Mouse (Mus musculus) gastrocnemius, adult 2 months (tissue): ENCODE measurements around the gene Pcdh7. TPM values are rescaled to one million over a fixed set of nuclear protein-coding genes. Genes with fewer than 3 reads are reported as not detected.

Source experiments
- DNase-seq: peaks from one replicate; pipeline ENCODE4 v3.0.0; 2022
- H3K27ac ChIP-seq: fragments of 200-600 bp; 2 replicates; pipeline ENCODE4 v1.8.1; 2022; ENCODE audit warnings: mild to moderate bottlenecking
- H3K4me3 ChIP-seq: fragments of 200-600 bp; 2 replicates; pipeline ENCODE4 v1.8.1; 2022; ENCODE audit warnings: mild to moderate bottlenecking, moderate library complexity
- CTCF ChIP-seq: fragments of 200-600 bp; IDR thresholded peaks from 2 replicates; pipeline ENCODE4 v1.8.1; 2022; ENCODE audit warnings: antibody characterized with exemption, mild to moderate bottlenecking, moderate library complexity
- intact Hi-C: fragments of 180-260 bp; cut with DNase I; formaldehyde crosslinking; loops from one replicate; pipeline ENCODE4 v1.15.1; 2025
- total RNA-seq, 2 experiments: library from RNA; stranded (reverse); gene quantifications; 2 replicates each; pipeline ENCODE4 v1.2.3; 2021

Pcdh7 gene
- total RNA-seq, 2 experiments from 2014 or later: 2.3 to 2.9 TPM

GRCm38 (mm10) chr5:57828437-57828836, 110.7 kb downstream of the Pcdh7 start:
- intact Hi-C loops: no loop called here
- H3K27ac ChIP-seq: no peak overlapping the region
- TF ChIP-seq CTCF: no peak
- no peak overlapping the region for H3K4me3 ChIP-seq
- DNase-seq: no peak

DNA sequence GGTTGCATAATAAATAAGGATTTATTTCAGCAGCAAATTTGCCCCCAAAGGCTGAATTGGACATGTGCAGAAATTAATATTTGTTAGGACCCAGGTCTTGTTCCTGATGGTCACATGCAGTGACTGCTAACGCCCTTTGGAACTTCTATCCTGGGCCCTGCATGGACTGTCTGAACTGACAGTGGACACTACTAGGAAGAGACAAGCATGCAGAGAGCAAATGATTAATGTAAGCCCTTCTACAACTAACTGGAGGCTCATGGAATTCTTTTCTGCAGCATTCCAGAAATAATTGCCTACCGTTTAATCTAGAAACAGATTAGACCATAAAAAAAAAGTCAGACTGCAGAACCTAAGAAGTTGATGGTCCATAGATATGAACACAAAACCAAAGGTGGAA, 119.4 kb downstream of the Pcdh7 start:
- Histone ChIP-seq H3K4me3 (no peak overlapping the region), H3K27ac (no peak overlapping the region)
- intact Hi-C loops: no loop called here

GRCm38 (mm10) chr5:57841357-57842119, 123.8 kb downstream of the Pcdh7 start:
- no peak overlapping the region for H3K4me3 ChIP-seq
- TF ChIP-seq CTCF: no peak

More for the DNA sequence above, 119.4 kb downstream of the Pcdh7 start:
- no peak for TF ChIP-seq CTCF
- DNase-seq: no peak

DNA sequence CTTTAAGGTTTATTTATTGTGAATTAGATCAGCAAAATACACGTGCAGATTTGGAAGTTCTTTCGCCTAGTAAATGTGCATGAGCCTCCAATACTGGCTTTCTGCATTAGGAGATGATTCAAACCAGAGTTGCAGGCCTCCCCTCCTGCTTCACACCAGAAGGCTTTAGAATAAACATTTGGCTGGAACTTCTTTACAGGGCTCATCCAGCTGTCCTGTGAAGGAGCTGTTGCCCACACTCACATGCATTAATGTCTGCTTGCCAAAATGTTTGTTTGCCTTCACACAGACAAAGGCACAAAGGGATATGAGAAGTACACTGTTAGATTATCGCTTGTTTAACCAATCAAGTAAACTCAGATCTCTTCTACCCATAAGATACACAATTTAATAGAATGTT, 129.7 kb downstream of the Pcdh7 start:
- intact Hi-C loops: no loop called here
- no peak for DNase-seq
- no peak overlapping the region for H3K4me3 ChIP-seq

More at GRCm38 (mm10) chr5:57841357-57842119, 123.8 kb downstream of the Pcdh7 start:
- H3K27ac ChIP-seq: no peak overlapping the region
- intact Hi-C loops: no loop called here
- DNase-seq: no peak

DNA sequence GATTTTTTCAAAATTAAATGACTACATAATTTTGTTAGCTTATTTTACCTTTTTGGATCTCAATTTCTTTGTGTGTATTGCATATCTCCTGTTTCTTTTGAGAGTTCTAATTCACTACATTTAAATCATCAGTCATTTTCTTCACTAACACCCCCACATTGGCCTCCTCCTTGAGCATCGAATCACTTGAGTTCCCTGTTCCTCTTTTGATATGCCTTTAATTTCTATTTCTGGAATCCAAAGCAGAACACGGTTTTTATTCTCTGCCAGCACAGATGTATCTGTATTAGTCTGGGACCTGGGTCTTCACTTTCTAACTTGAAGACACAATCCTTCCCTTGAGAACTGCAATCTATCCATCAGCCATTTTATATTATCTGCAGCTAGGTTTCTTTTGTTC, 132.3 kb downstream of the Pcdh7 start:
- Histone ChIP-seq H3K27ac (no peak overlapping the region), H3K4me3 (no peak overlapping the region)
- no peak for TF ChIP-seq CTCF
- intact Hi-C loops: no loop called here
- DNase-seq: no peak

More for the DNA sequence above, 129.7 kb downstream of the Pcdh7 start:
- H3K27ac ChIP-seq: no peak overlapping the region
- no peak for TF ChIP-seq CTCF

DNA sequence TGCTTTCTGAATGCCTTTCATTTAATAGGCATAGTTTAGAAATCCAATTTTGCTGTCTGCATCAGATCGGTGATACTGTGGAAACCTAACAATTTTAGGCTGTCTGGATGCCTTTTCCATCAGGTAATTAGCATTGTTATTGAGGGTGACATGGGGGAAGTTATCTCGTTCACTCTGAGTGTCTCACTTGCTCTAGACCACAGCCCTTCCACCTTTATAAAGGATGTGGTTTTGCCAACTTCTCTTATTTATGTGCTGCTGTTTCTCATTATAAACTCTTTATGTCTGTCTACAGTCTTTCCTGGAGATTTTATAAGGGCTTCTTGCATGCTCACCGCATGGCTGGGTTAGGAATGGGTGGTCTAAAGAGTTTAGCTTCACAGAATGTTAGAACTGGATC, 139.5 kb downstream of the Pcdh7 start:
- H3K4me3 ChIP-seq: no peak overlapping the region
- intact Hi-C loops: no loop called here
- no peak for TF ChIP-seq CTCF
- no peak for DNase-seq
- H3K27ac ChIP-seq: no peak overlapping the region

DNA sequence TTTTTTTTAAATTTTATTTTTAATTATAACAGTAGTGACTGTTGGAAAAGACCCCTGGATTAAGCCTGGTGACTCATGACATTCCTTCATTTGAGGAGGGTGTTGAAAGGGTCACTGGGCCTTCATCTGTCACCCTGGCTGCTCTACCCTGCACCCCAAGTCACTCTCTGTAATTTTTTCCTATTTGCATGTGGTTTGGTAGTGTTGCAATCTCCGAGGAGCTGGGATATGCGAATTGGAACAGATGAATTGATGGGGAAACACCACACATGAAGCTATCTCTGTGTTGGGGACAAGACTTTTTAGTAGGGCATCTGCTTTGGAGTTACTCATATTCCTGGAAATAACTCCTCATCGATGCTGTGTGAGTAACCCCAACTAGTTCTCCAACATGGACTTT, 146.5 kb downstream of the Pcdh7 start:
- DNase-seq: no peak
- intact Hi-C loops: no loop called here
- Histone ChIP-seq H3K27ac (no peak overlapping the region), H3K4me3 (no peak overlapping the region)
- TF ChIP-seq CTCF: no peak

DNA sequence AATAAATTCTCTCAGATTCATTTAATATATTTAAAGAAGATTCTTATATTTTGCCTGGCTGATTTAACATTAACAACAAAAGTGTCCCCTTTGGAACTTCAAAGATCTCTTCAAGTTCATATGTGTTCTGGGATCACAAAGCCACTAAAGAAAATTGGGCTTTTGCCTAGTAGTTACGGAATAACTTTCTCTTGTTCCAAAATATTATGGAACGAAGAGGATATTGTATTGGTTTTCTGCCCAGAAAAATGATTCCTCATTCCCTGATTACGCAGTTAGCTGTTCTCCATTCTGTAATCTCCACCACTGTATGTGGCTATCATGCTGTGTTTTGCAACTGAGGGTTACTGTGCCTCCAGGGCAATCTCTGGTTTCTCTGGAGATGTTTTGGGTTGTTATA, 147.5 kb downstream of the Pcdh7 start:
- no peak for DNase-seq
- Histone ChIP-seq H3K27ac (no peak overlapping the region), H3K4me3 (no peak overlapping the region)
- intact Hi-C loops: no loop called here
- no peak for TF ChIP-seq CTCF

GRCm38 (mm10) chr5:57866097-57866496, 148.3 kb downstream of the Pcdh7 start:
- H3K4me3 ChIP-seq: no peak overlapping the region
- intact Hi-C loops: no loop called here
- DNase-seq: no peak
- H3K27ac ChIP-seq: no peak overlapping the region
- TF ChIP-seq CTCF: no peak

GRCm38 (mm10) chr5:57867906-57868305, 150.1 kb downstream of the Pcdh7 start:
- intact Hi-C loops: no loop called here
- no peak for TF ChIP-seq CTCF
- H3K4me3 ChIP-seq: no peak overlapping the region
- DNase-seq: no peak
- no peak overlapping the region for H3K27ac ChIP-seq

GRCm38 (mm10) chr5:57868702-57869101, 150.9 kb downstream of the Pcdh7 start:
- TF ChIP-seq CTCF: no peak; the same call in 1 of the 2 replicates
- no peak for DNase-seq
- intact Hi-C loops: no loop called here
- Histone ChIP-seq H3K4me3 (peak overlapping the region; percentile 43), H3K27ac (peak overlapping the region; percentile 48)

- TF ChIP-seq CTCF: no peak
- no peak for DNase-seq
- Histone ChIP-seq H3K4me3 (no peak overlapping the region), H3K27ac (no peak overlapping the region)
- intact Hi-C loops: no loop called here
Measured at GRCm38 (mm10) chr5:57870727-57871126, 153.0 kb downstream of the Pcdh7 start.

- no peak for DNase-seq
- no peak overlapping the region for H3K4me3 ChIP-seq
- TF ChIP-seq CTCF: no peak
- no peak overlapping the region for H3K27ac ChIP-seq
- intact Hi-C loops: no loop called here
Measured at GRCm38 (mm10) chr5:57884982-57885381, 167.2 kb downstream of the Pcdh7 start.

DNA sequence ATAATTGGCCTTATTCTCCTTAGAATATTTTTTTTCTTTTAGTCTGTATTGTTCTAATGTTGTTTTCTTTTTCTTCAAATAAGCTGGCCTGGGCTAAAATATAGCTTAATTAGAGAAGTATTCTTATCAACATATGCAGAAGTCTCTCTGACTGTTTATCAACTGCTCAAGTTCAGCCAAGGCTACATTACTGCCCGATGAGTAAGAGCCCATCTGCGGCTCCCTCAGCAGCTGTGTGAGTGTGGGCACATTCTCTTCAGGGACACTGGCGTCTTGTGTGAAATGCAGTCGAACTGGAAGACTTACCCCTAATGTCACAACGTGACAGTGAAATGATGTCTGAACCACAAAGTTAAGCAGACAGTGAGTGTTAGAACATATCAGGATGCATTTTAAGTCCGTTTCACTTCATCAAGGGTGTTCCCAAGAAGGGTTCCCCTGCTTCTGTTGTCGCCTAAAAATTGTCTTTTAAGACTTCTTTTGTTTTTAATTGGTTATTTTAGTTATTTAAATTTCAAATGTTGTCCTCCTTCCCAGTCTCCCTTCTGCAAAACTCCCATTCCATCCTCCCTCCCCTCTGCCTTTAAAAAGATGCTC, 181.3 kb downstream of the Pcdh7 start:
- H3K27ac ChIP-seq: no peak overlapping the region
- intact Hi-C loops: no loop called here
- no peak for TF ChIP-seq CTCF

More for the DNA sequence above, 181.3 kb downstream of the Pcdh7 start:
- peak; percentile 18 for DNase-seq
- H3K4me3 ChIP-seq: no peak overlapping the region
